Mouse (Mus musculus) ES-Bruce4 (cell line): ENCODE measurements around the gene Rnf208.

Source experiments
- CTCF ChIP-seq: IDR thresholded peaks from one replicate; pipeline ENCODE4 v1.8.1; 2011; ENCODE audit warnings: low read depth, low read length
- POLR2A ChIP-seq: IDR thresholded peaks from one replicate; pipeline ENCODE4 v1.8.1; 2011; ENCODE audit warnings: low read length; ENCODE audit not compliant: insufficient read depth

GRCm38 (mm10) chr2:25239766-25240165 is 2.3 kb upstream of the Rnf208 start:
- TF ChIP-seq CTCF = no peak
- no peak for TF ChIP-seq POLR2A
